Mouse (Mus musculus): ENCODE data around the gene Bahcc1.

DNA sequence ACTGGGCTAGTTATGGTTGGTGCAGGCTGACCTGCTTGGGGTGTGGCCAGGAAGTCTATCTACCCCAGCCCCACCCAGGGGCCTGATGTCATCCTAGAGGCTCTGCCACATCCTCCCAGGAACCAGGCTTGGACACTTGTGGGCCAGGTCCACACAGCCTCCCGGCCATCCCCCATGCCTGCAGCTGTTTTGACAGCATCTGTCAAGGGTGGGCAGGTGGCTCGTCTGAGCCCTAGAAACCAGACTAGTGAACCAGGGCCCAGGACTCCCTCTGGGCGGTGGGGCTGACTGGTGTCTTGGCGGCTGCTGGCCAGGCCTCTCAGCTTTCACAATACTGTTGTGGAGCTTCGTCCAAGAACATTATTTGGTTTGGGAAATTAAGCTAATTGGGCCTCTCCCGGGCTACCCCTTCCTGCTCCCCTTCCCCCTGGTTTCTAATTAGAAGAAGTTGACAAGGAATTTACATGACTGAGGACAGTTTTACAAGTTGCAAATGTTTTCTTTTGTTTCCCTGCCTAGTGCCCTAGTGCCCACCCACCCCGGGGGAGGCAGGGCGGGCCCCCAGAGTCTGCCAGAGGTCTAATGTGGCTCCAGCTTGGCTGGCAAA lies 36.9 kb downstream of the Bahcc1 start:
- TF ChIP-seq CHD2 (IDR thresholded peaks at IDR 0.05; ENCODE audit: low read depth, low read length): no peak
- TF ChIP-seq HCFC1 (IDR thresholded peaks at IDR 0.05; ENCODE audit: borderline replicate concordance, insufficient read depth, low read length): no peak
- TF ChIP-seq ZNF384 (IDR thresholded peaks at IDR 0.05; ENCODE audit: low read depth, low read length): no peak
- TF ChIP-seq ZC3H11A (IDR thresholded peaks at IDR 0.05; ENCODE audit: borderline replicate concordance, low read depth, low read length): no peak

Data from ES-E14 (cell line).